Mouse (Mus musculus) left cerebral cortex, postnatal 36 days (tissue): ENCODE data around the gene Kcnk1. TPM values are rescaled to one million over a fixed set of nuclear protein-coding genes. Genes with fewer than 3 reads are reported as not detected.

Experiments
- DNase-seq, 2 experiments: peaks; one replicate each; pipeline ENCODE4 v3.0.0; 2021 to 2022; ENCODE audit warnings: low spot score in 2 of 2, mixed read lengths in 1 of 2
- intact Hi-C: fragments of 180-260 bp; cut with DNase I; formaldehyde crosslinking; loops from one replicate; pipeline ENCODE4 v1.15.1; 2025
- total RNA-seq, 2 experiments: library from RNA; stranded (reverse); gene quantifications; 2 replicates each; pipeline ENCODE4 v1.2.3; 2021

Kcnk1 gene
- total RNA-seq, 2 experiments from 2014 or later = 86.8 to 102 TPM

DNA sequence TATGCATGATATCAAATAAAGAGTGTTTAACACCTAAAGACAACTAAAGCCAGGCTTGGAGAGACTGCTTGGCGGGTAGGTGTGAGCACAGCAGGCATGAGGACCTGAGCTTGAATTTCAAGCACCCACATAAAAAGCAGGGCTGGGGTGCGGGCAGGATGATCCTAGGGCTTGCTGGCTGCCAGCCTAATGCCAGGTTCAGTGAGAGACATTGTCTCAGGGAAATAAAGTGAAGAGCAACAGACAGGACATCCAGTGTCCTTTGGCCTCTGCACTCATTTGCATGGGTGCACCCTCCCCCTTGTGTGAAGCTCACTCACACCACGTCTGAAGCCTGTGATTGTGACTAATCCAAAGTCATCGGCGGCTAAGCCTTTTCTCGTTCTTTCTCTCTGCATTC, 34.0 kb downstream of the Kcnk1 start:
- DNase-seq = no peak
- intact Hi-C loops = no loop called here

DNA sequence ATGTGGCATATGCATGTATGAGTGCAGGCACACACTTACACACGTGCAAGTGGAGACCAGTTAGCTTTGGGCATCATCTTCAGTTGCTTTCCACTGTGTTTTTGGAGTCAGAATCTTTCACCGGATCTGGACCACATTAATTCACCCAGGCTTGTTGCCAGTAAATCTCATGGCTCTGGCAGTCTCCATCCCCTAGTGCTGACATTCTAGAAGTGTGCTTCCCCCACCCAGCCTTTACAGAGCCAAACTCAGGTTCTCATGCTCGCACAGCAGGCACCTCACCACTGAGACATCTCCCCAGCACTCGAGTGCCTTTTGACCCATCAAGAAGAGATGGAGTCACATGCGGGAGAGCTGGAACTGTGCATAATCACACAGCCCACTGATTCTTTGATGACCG, 37.8 kb downstream of the Kcnk1 start:
- DNase-seq = no peak
- intact Hi-C loops = no loop called here

DNA sequence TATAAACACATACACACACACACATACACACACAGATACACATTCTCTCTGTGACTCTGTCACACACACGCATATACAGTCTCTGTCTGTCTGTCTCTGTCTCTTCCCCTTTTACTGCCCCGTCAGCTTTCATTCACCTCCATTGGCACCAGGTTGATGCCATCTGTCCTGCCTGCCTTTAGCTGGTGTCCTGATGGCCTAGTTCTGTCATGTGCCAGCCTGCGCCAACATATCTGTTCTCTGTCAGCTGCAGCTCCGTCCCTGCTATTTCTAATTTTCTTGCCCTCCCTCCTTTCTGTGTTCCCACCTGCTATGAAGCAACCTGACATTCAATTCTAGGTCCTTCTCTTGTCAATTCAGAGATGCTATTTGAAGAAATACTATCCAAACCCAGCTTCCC, 40.1 kb downstream of the Kcnk1 start:
- intact Hi-C loops = no loop called here
- no peak for DNase-seq

DNA sequence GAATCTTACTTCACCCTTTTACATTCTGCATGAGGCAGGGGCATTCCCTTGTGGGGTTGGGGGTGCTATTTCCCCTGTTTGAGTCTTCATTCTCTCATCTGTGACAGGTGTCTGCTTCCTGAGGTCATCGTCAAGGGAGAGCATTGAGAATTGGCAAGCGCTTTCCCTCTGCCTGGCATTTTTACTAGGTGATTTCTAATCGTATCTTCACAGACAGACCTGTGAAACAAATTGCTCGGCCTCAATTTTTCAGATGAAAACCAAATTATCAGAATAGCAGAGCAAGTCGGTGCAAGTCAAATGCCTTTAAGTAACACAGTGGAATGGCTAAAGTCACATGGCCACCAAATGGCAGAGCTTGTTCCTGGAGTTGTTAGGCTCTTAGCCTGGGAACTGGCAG, 41.4 kb downstream of the Kcnk1 start:
- intact Hi-C loops = no loop called here
- no peak for DNase-seq

DNA sequence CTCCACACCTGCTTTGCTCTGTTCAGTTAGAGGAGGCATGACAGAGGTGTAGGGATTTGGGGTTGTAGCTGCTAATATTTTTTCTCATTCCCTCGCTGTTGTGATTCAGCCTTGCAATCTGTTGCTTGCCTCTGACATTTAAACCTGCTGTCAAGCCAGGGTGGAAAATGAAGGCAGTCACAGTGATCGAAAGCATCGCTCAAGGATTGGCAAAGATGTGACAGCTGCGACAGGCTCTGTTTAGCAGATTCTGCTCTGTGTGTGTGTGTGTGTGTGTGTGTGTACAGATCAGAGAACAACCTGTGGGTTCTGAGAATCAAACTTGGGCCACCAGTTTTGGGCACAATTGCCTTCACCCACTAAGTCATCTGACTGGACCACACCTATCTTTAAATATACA, 50.8 kb downstream of the Kcnk1 start:
- intact Hi-C loops = no loop called here
- no peak for DNase-seq

DNA sequence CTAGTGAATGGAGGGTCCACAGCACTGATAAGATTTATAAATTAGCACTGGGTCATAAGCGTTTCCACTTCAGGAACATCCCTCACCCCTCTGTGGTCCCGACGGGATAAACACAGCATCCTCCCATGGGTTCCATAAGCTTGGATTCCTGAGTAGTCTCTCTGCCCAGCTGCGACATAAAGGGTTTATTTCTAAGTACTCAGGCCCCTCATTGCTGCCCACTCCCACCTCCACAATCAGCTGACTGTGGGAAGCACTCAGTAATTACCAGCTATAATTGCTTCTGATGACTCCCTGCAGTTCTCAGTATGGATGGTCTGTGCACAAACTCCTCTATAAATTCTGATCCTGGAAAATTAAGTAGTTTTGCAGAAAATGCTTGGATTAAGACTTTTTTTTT, 58.9 kb downstream of the Kcnk1 start:
- no peak for DNase-seq
- intact Hi-C loops = no loop called here

DNA sequence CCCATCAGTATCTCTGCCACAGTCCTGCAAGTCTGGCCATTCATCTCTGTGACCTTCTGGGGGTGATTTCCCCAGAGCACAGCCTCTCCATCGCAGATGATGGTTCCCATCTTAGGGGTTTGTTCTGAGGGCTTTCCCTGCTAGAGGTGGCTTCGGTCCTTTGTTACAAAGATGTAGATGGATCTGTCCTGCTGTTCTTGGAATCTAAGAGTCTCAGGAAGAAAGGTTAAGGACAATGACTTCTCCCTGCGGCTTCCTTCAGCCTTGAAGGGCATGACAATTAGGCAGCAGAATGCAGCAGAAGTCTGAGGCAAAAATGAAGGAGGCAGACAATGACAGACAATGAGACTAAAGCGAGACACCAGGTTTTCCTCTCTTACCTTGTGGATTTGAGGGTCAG, 63.9 kb downstream of the Kcnk1 start:
- intact Hi-C loops = no loop called here
- no peak for DNase-seq

DNA sequence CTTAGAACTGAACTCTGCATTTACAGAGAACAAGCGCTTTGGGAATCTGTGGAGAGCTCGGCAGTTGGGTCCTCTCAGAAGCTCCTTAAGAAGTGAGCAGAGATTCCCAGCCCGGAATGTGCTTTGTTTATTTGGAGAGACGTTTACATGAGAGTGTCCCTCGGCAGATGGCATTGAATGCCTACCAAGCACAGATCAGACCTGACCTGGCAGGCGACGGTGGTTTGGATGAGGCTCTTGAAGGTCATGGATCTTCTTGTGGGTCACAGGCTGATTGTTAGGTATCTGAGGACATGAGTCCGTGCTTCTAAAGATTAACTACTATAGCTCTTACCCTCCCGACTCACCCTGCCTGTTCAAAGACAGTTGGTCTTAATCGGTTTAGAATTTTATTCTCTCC, 67.9 kb downstream of the Kcnk1 start:
- DNase-seq = no peak
- intact Hi-C loops = no loop called here

DNA sequence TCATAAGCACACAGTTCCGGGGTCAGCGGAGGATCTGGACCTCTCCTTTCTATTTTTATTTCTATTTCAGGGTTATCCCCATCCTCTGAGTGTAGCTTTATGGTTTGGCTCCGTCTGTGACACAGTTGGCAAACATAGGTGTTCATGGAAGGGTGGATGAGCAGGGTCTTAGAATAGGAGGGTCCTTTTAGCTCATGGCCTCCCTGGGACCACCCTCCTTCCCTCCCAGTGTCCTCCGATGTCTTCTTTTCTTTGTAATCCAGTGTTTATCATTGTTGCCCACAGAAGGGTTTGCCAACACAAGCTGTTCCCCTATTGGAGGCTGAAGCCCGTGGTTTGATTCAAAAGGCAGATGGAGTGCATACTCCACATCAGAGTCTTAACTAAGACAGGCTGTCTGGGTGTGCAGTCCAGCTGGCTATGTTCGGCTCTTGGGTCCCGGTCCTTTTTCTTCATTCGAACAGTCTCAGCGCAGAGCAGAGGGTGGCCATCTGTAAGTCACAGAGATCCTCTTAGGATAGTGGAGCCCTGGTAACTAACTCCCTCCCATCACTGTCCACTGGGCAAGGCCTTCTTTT, 69.0 kb downstream of the Kcnk1 start:
- DNase-seq = no peak
- intact Hi-C loops = no loop called here

DNA sequence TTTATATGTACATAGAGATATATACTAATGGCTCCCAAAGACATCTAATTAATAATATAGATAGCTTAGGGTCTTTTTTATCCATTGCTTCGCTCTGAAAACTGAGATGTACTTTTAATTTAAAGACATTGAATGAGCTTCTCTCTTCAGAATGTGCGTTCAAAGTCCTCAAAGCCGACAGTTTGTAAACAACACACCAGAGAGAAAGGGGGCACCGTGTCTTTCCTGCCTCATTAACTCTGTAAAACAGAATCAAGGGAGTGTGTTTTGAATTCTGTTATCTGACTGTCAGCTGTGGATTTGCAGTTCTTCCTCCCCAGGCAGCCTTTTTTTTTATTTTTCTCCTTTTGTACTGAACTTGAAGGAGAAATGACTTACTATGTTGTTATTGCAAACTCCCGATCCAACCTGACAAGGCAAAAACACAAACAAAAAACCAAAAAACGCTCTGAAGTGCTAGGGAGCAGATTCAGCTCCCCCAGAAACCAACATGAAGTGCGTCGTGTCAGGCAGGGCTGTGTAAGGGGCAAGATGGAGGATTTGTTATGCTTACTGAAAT, 69.7 kb downstream of the Kcnk1 start:
- intact Hi-C loops = no loop called here

DNA sequence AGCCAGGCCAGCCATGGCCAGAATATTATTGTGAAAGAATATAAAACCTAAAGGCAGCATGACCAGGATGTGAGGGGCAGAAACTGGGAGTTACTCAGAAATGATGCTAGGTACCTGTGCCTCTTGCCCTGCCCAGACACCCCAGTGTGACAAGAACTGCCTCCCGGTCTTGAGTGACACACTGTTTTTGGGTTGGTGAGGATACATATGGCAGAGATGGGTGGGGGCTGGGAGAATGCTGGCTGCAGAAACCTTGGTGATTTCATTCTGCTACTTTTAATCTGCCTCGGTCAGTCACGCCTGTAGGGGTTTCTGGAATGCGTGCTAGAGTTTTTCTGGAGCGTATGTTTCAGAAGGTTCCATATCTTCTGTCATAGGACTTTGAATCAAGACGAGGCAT, 72.3 kb downstream of the Kcnk1 start:
- intact Hi-C loops = no loop called here
- DNase-seq = no peak

More for the DNA sequence above, 69.7 kb downstream of the Kcnk1 start:
- no peak for DNase-seq

DNA sequence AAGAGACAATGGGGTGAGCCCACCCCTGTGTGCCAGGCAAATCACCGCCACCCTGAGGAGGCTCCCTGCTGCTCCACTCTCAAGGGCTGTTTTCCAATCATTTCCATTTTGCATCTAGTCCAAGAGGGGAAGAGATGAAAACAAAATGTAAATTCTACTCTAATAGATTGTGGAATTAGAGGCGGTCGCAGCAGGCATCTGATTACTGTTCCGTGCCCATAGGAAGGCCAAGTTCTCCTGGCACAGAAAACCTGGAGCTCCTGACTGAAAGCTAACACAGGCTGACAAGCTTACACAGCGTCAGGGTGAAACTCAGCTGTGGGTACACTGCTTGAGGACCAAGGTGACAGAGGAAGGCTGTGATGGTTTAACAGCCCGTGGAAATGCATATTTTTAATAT, 73.2 kb downstream of the Kcnk1 start:
- no peak for DNase-seq
- intact Hi-C loops = no loop called here

DNA sequence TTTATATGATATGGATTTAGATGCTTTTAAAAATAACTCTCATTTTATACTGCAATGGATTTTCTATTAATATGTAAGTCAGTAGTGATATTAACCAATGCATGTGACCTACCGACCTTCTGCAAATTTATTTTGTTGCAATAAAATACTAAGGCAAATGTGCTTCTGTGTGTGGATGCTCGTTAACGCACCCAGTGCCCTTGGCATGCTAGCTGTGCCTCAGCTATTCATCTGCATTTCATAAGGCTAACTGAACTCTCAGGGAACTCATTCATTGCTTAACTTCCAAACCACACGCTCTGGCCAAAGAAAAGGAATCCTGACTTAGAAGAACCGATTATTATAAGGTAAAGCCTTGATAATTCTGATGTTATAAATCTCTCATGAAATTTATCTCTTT, 77.7 kb downstream of the Kcnk1 start:
- no peak for DNase-seq
- intact Hi-C loops = no loop called here

DNA sequence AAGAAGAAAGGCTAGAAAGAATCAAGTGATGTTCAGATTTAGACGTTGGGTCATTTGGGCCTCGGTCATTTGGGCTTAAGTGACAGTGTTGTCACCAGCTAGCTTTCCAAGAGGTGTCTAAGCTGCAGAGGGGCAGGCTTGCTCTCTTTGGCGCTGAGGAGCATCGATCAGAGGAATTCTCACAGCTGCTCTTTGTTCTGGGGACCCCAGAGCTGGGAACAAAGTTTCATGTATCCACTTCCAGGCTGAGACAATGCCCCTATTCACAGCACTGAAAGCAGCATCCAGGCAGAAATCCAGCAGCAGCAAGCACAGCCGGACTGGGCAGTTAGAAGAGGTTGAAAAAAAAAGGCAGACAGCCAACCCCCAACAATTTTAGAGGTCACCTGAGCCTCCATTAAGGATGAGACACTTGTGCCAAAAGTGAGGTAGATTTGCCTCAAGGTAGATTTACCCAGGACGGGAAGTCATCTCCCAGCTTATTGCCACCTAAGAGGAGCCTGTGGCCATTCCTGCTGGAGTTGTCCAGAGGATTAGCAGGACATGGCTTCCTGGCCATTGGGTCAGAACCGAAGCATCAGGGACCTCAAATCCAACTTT, 78.3 kb downstream of the Kcnk1 start:
- peak in 1 of 2 experiments; percentile 19 for DNase-seq
- intact Hi-C loops = no loop called here

DNA sequence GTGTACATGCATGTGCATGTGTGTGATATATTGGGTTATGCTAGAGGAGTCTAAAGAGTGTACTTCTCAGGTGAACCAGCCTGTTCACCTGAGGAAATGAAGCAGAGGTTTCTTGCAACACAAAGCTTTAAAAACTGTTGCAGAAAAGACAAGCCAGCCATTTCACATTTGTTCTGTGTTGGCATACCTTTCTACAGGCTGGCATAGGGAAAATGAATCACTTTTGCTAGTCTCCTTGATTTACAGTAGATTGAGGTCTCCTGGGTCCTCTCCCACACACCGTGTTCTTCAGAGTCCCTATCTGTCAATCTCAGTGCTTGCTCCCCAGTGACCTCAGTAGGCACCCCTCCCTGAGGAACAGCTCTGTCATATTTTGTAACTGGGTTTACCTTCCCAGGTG, 79.1 kb downstream of the Kcnk1 start:
- intact Hi-C loops = no loop called here

DNA sequence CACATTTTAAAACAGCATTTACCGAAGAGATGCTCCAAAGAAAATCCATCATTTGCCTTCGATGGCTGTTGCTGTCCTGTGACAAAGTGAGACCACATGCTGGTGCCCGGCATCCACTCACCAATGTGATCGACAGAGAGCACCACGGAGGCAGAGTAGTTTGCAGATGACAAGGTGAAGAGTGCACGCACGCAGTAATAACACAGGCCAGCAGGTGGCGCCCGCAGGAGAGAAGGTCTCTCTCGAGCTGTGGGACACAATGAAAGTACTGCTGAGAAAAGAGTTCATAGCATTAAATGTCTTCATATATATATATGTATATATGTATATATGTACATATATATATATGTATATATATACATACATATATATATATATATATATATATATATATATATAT, 80.4 kb downstream of the Kcnk1 start:
- peak; percentile 57 to 59 for DNase-seq
- intact Hi-C loops = no loop called here

More for the DNA sequence above, 79.1 kb downstream of the Kcnk1 start:
- no peak for DNase-seq

Other genes with a start within 250 kb of the Kcnk1 start
- 10 to 100 TPM; 87.6 to 97.2 TPM for gene Pcnx2, start 96.9 kb upstream of the Kcnk1 start, total RNA-seq
- 1 to 10 TPM; 1.9 to 2.9 TPM for gene Map3k21, start 84.7 kb upstream of the Kcnk1 start, total RNA-seq